ENCODE assay signal across 24 mouse cellular contexts in genomic region chr9:71067156-71067555, GRCm38 (mm10).
DNase-seq lines count a peak whose midpoint lies in the region.
"Had no signal": no experiment of that assay in that cellular context is flagged by ENCODE, and none has a peak within 500 bp of the region (broad histone marks: within the 10 kb centered on the region; RNA-seq: fewer than 3 reads in every experiment).

No protein-coding gene starts in this region.

- DNase-seq in cerebellum, postnatal 14 days, result peak; percentile 33 to 47
- no peak for DNase-seq in cerebellum, postnatal 4 days (ENCODE audit: low spot score in 2 of 2)
- peak; percentile 45 for DNase-seq in heart, adult 11 months
- no peak for DNase-seq in heart, adult 8-10 months (ENCODE audit: low spot score)
- peak; percentile 0 for DNase-seq in testis, postnatal 14 days (ENCODE audit: low spot score)
- DNase-seq in testis, postnatal 10 days (ENCODE audit: low spot score), result no peak
- DNase-seq in limb, embryonic 10.5 days (ENCODE audit: low spot score), result peak; percentile 19
- DNase-seq: adrenal gland, adult 2 months; adrenal gland, postnatal 14 days; B cell, adult 2 months; cerebellum, adult 11 months; cerebellum, adult 8-10 months; cerebellum, postnatal 25 days; embryo, embryonic 11 days; gastrocnemius, postnatal 10 days had no signal

- peaks cover 12% of the 10 kb centered on the region for H3K4me1 ChIP-seq in limb, embryonic 10.5 days
- H3K4me1 ChIP-seq: forebrain, embryonic 15.5 days; heart, embryonic 10.5 days had no signal

- H3K27me3 ChIP-seq in limb, embryonic 10.5 days (ENCODE audit: low read depth, poor library complexity, severe bottlenecking), result no peaks in the 10 kb centered on the region
- H3K27me3 ChIP-seq: CH12.LX; forebrain, embryonic 12.5 days; forebrain, embryonic 15.5 days; heart, embryonic 13.5 days; Patski had no signal

- H3K36me3 ChIP-seq in limb, embryonic 10.5 days, result no peaks in the 10 kb centered on the region
- H3K36me3 ChIP-seq: forebrain, embryonic 12.5 days; forebrain, embryonic 15.5 days; G1E; heart, embryonic 10.5 days; heart, embryonic 13.5 days had no signal

- H3K4me3 ChIP-seq in limb, embryonic 10.5 days, result no peak overlapping the region
- H3K4me3 ChIP-seq: forebrain, embryonic 12.5 days; forebrain, embryonic 15.5 days; heart, embryonic 10.5 days; heart, embryonic 13.5 days had no signal

- no peak overlapping the region for H3K27ac ChIP-seq in limb, embryonic 10.5 days
- H3K27ac ChIP-seq: forebrain, embryonic 12.5 days; forebrain, embryonic 15.5 days; heart, embryonic 10.5 days; heart, embryonic 13.5 days; hindbrain, embryonic 14.5 days; hindbrain, postnatal 0 days had no signal

- 91% methylated on average over 5 of the region's 5 CpGs for WGBS in limb, embryonic 10.5 days

- no peaks in the 10 kb centered on the region for H3K9me3 ChIP-seq in limb, embryonic 10.5 days (replicated peaks)
- H3K9me3 ChIP-seq: forebrain, embryonic 12.5 days; forebrain, embryonic 15.5 days; G1E; heart, embryonic 10.5 days; heart, embryonic 13.5 days had no signal

Comparison
In these comparisons a context has a peak if more than half of its experiments do, and no peak if none do; other contexts are left out.
1. DNase-seq: peak in cerebellum, postnatal 14 days (2 of 2), heart, adult 11 months (single experiment), testis, postnatal 14 days (single experiment) and limb, embryonic 10.5 days (single experiment); none in cerebellum, postnatal 4 days (0 of 2), heart, adult 8-10 months (single experiment) and testis, postnatal 10 days (single experiment).